Comparison of ENCODE assay signal across 8 mouse cellular contexts in genomic region chr2:32537941-32538340, GRCm38 (mm10). TPM values are rescaled to one million over a fixed set of nuclear protein-coding genes. Genes with fewer than 3 reads are reported as not detected.
A peak's percentile ranks its signal among the peaks of the same experiment; 100 is the strongest.
DNase-seq lines count a peak whose midpoint lies in the region; ATAC-seq and TF ChIP-seq lines count a peak whose summit lies in the region.

No protein-coding gene starts in this region.

- 65% methylated on average over 5 of the region's 5 CpGs for WGBS in heart, embryonic 16.5 days
- 61% methylated on average over 5 of the region's 5 CpGs for WGBS in stomach, embryonic 15.5 days

- H3K27me3 ChIP-seq in testis, adult 2 months (ENCODE audit: control insufficient read depth, insufficient read depth, low read length): no peaks in the 10 kb centered on the region
- H3K27me3 ChIP-seq in heart, embryonic 16.5 days (ENCODE audit: control insufficient read depth, insufficient read depth, low read length): no peaks in the 10 kb centered on the region
- no peaks in the 10 kb centered on the region for H3K27me3 ChIP-seq in stomach, embryonic 15.5 days (replicated peaks)

- H3K4me3 ChIP-seq in testis, adult 2 months (ENCODE audit: control insufficient read depth, low read depth, low read length): peak overlapping the region; percentile 25
- H3K4me3 ChIP-seq in heart, embryonic 16.5 days (ENCODE audit: low read length): peak overlapping the region; percentile 86
- peak overlapping the region; percentile 80 for H3K4me3 ChIP-seq in stomach, embryonic 15.5 days (replicated peaks)

- TF ChIP-seq POLR2A in testis, adult 2 months (IDR thresholded peaks at IDR 0.05; ENCODE audit: control insufficient read depth, low read depth, low read length): no peak

- H3K4me2 ChIP-seq in heart, embryonic 16.5 days (ENCODE audit: low read depth, low read length): peak overlapping the region; percentile 87
- peak overlapping the region; percentile 85 for H3K4me2 ChIP-seq in stomach, embryonic 15.5 days

- DNase-seq in testis, postnatal 14 days (ENCODE audit: low spot score): no peak
- peak; percentile 52 to 70 for DNase-seq in kidney, postnatal 36 days
- no peak for DNase-seq in gastrocnemius, adult 18-20 months (ENCODE audit: low spot score)
- DNase-seq in gastrocnemius, postnatal 25 days: no peak

- no peak overlapping the region for H3K27ac ChIP-seq in testis, adult 2 months (ENCODE audit: control insufficient read depth, insufficient read depth, low read depth, low read length)
- peak overlapping the region; percentile 86 for H3K27ac ChIP-seq in heart, embryonic 16.5 days (ENCODE audit: low read length)
- H3K27ac ChIP-seq in stomach, embryonic 15.5 days: peak overlapping the region; percentile 99

- peak overlapping the region; percentile 49 for H3K9ac ChIP-seq in heart, embryonic 16.5 days (ENCODE audit: low read length)
- H3K9ac ChIP-seq in stomach, embryonic 15.5 days: no peak overlapping the region

- ATAC-seq in heart, embryonic 16.5 days (replicated peaks; ENCODE audit: extremely low read depth, insufficient read depth, low FRiP score): no peak
- ATAC-seq in stomach, embryonic 15.5 days (ENCODE audit: insufficient read depth, low FRiP score, low read depth): no peak
- ATAC-seq in inflammation-experienced regulatory T-cells, adult 6 months: no peak

- H3K4me1 ChIP-seq in testis, adult 2 months (ENCODE audit: control insufficient read depth, insufficient read depth, low read length): peaks cover 28% of the 10 kb centered on the region
- peaks cover 60% of the 10 kb centered on the region for H3K4me1 ChIP-seq in heart, embryonic 16.5 days (ENCODE audit: control insufficient read depth, insufficient read depth, low read length)
- H3K4me1 ChIP-seq in stomach, embryonic 15.5 days: peaks cover 58% of the 10 kb centered on the region

- no peaks in the 10 kb centered on the region for H3K36me3 ChIP-seq in testis, adult 2 months (ENCODE audit: control insufficient read depth, insufficient read depth, low read length)
- H3K36me3 ChIP-seq in heart, embryonic 16.5 days (ENCODE audit: control insufficient read depth, insufficient read depth): no peaks in the 10 kb centered on the region
- H3K36me3 ChIP-seq in stomach, embryonic 15.5 days: no peaks in the 10 kb centered on the region

- H3K9me3 ChIP-seq in heart, embryonic 16.5 days (replicated peaks; ENCODE audit: control insufficient read depth, low read length): no peaks in the 10 kb centered on the region
- no peaks in the 10 kb centered on the region for H3K9me3 ChIP-seq in stomach, embryonic 15.5 days

- TF ChIP-seq CTCF in testis, adult 2 months (IDR thresholded peaks at IDR 0.05; ENCODE audit: control insufficient read depth, insufficient read depth, insufficient replicate concordance, low read depth, low read length): no peak

RNA-seq across cellular contexts. Expression of gene Fam102a, which starts 2.8 kb away (rescaled TPM):
- 15.4 and 17.6 TPM in 2 replicates for polyA plus RNA-seq in testis, adult 2 months (2012; rRNA removed)
- 5.8 and 6.6 TPM in 2 replicates for polyA plus RNA-seq in heart, embryonic 16.5 days (2015; fragmentation: Nextera tagmentation; extraction: Ambion mirVana)
- polyA plus RNA-seq in stomach, embryonic 15.5 days (2015; fragmentation: Nextera tagmentation; extraction: Ambion mirVana): 11.2 and 13.0 TPM in 2 replicates
- 1 to 10 TPM; 2.0 to 2.6 TPM for total RNA-seq in gastrocnemius, adult 18-20 months (2021)
- 10 to 100 TPM; 40.7 to 52.4 (median 50.7) TPM for polyA plus RNA-seq in inflammation-experienced regulatory T-cells, adult 6 months (2017; shearing (Covaris generic))
- 1 to 10 TPM; 2.4 to 2.9 TPM for total RNA-seq in gastrocnemius, postnatal 25 days (2021)

RNA-seq across cellular contexts. Expression of gene Dpm2, which starts 32.7 kb away (rescaled TPM):
- 100 and 110 TPM in 2 replicates for polyA plus RNA-seq in testis, adult 2 months (2012; rRNA removed)
- 72.1 and 73.0 TPM in 2 replicates for polyA plus RNA-seq in heart, embryonic 16.5 days (2015; fragmentation: Nextera tagmentation; extraction: Ambion mirVana)
- polyA plus RNA-seq in stomach, embryonic 15.5 days (2015; fragmentation: Nextera tagmentation; extraction: Ambion mirVana): 109 and 112 TPM in 2 replicates
- total RNA-seq in gastrocnemius, adult 18-20 months (2021): 10 to 100 TPM; 11.7 to 12.6 TPM
- 100 to 1,000 TPM; 126 to 160 (median 144) TPM for polyA plus RNA-seq in inflammation-experienced regulatory T-cells, adult 6 months (2017; shearing (Covaris generic))
- total RNA-seq in gastrocnemius, postnatal 25 days (2021): 10 to 100 TPM; 11.7 to 12.6 TPM

RNA-seq across cellular contexts. Expression of gene Pip5kl1, which starts 36.7 kb away (rescaled TPM):
- 39.7 and 47.8 TPM in 2 replicates for polyA plus RNA-seq in testis, adult 2 months (2012; rRNA removed)
- 0.16 and 0.32 TPM in 2 replicates for polyA plus RNA-seq in heart, embryonic 16.5 days (2015; fragmentation: Nextera tagmentation; extraction: Ambion mirVana)
- 0.36 and 0.61 TPM in 2 replicates for polyA plus RNA-seq in stomach, embryonic 15.5 days (2015; fragmentation: Nextera tagmentation; extraction: Ambion mirVana)
- total RNA-seq in gastrocnemius, adult 18-20 months (2021): not detected
- not detected for polyA plus RNA-seq in inflammation-experienced regulatory T-cells, adult 6 months (2017; shearing (Covaris generic))
- not detected for total RNA-seq in gastrocnemius, postnatal 25 days (2021)

RNA-seq across cellular contexts. Expression of gene 9430097D07Rik, which starts 37.5 kb away (rescaled TPM):
- polyA plus RNA-seq in testis, adult 2 months (2012; rRNA removed): 2.2 and 2.3 TPM in 2 replicates
- polyA plus RNA-seq in heart, embryonic 16.5 days (2015; fragmentation: Nextera tagmentation; extraction: Ambion mirVana): not detected in 2 replicates
- polyA plus RNA-seq in stomach, embryonic 15.5 days (2015; fragmentation: Nextera tagmentation; extraction: Ambion mirVana): 0.09 and 0.12 TPM in 2 replicates
- total RNA-seq in gastrocnemius, adult 18-20 months (2021): not detected
- polyA plus RNA-seq in inflammation-experienced regulatory T-cells, adult 6 months (2017; shearing (Covaris generic)): under 1 TPM in 1 of 3 experiments, not detected in 2; 0.31 TPM
- not detected for total RNA-seq in gastrocnemius, postnatal 25 days (2021)

RNA-seq across cellular contexts. Expression of gene St6galnac4, which starts 49.0 kb away (rescaled TPM):
- 1.4 and 1.6 TPM in 2 replicates for polyA plus RNA-seq in testis, adult 2 months (2012; rRNA removed)
- 40.6 and 40.7 TPM in 2 replicates for polyA plus RNA-seq in heart, embryonic 16.5 days (2015; fragmentation: Nextera tagmentation; extraction: Ambion mirVana)
- 18.3 and 20.3 TPM in 2 replicates for polyA plus RNA-seq in stomach, embryonic 15.5 days (2015; fragmentation: Nextera tagmentation; extraction: Ambion mirVana)
- 10 to 100 TPM; 13.5 to 19.8 TPM for total RNA-seq in gastrocnemius, adult 18-20 months (2021)
- polyA plus RNA-seq in inflammation-experienced regulatory T-cells, adult 6 months (2017; shearing (Covaris generic)): 10 to 100 TPM; 31.5 to 42.6 (median 33.5) TPM
- total RNA-seq in gastrocnemius, postnatal 25 days (2021): 10 to 100 TPM; 24.6 to 29.2 TPM

Comparison
In these comparisons a context has a peak if more than half of its experiments do, and no peak if none do; other contexts are left out.
1. H3K4me3 ChIP-seq: peak in every context shown above with its lines; median percentile 86 in heart, embryonic 16.5 days; 80 in stomach, embryonic 15.5 days; 25 in testis, adult 2 months.
2. DNase-seq: peak in kidney, postnatal 36 days (2 of 2); none in testis, postnatal 14 days (single experiment), gastrocnemius, adult 18-20 months (single experiment) and gastrocnemius, postnatal 25 days (single experiment).
3. RNA of gene Pip5kl1, which starts 36.7 kb away (polyA plus RNA-seq): 39.7 to 47.8 TPM in testis, adult 2 months; 0.36 to 0.61 TPM in stomach, embryonic 15.5 days, 0.16 to 0.32 TPM in heart, embryonic 16.5 days and not detected in inflammation-experienced regulatory T-cells, adult 6 months; every median in the first group is over 10 times any median in the second.